Mouse (Mus musculus) NIH3T3 (cell line): ENCODE measurements around the gene Larp6.

Experiments used
- DNase-seq: peaks from one replicate; pipeline ENCODE4 v3.0.0-alpha.2; 2012; ENCODE audit warnings: low read depth

Gene Larp6

DNA sequence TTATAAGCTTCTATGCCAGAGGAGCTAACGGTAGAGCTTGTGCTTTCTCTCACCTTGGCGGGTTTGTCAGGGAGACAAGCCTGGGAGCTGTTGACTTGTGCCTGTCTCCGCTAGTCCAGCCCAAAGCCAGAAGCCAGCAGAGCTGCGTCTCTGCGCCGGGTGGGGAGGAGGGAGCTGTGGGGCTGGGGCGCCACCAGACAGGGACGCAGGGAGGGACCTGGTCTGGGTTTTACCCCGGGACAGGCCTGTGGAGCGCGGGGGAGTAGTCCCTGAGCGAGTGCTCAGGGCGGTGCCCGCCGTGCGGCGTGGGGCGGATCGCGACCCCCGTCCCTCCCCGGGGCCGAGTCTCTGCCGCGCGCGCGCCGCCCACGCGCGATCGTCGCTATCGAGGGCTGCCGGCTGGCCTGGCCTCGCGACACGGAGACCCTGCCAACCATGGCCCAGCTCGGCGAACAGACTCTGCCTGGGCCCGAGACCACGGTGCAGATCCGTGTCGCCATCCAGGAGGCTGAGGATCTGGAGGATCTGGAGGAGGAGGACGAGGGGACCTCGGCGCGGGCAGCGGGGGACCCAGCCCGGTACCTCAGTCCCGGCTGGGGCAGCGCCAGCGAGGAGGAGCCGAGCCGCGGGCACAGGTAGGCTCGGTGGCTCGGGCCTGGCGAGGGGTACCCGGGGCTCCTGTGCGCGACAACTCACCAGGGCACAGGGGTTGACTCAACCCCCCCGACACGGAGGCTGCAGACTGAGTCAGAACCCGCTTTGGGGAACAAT, at the start of gene Larp6:
Gene Larp6 (plus strand): TSS at position 219 of the 771 bp plus-strand sequence.
- peak; percentile 19 for DNase-seq

DNA sequence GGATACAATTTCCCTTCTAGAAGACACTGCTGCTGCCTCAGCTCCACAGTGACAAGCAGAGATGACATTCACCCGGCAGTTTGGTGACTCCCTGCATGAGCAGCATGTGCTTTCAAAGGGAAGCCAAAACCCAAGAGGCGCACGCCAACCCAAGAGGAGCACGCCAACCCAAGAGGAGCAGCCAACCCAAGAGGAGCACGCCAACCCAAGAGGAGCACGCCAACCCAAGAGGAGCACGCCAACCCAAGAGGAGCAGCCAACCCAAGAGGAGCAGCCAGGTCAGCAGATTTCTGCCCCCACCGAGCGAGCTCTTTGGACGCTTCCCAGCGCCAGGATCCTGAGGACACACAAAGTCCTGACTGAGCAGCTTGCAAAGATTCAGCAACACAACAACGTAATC, 48.4 kb upstream of the Larp6 start:
- DNase-seq = no peak

DNA sequence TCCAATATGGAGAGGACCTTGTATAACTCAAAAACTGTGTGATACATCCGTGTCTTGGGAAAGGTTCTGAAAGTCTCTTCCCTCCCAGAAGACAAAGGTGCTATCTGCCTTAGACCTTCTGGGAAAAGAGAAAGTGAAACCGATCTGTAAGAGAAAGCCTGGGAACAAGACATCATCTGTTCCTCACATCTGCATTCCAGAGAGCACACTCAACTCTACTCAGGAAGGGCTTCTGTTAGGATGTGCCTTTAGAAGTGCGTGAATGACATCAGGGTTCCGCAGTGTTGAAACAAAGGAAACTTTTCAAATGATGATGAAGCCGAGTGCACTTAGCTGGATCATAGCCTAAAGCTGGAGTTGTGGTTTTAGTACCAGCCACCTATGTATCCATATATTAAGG, 47.9 kb upstream of the Larp6 start:
- peak; percentile 7 for DNase-seq

DNA sequence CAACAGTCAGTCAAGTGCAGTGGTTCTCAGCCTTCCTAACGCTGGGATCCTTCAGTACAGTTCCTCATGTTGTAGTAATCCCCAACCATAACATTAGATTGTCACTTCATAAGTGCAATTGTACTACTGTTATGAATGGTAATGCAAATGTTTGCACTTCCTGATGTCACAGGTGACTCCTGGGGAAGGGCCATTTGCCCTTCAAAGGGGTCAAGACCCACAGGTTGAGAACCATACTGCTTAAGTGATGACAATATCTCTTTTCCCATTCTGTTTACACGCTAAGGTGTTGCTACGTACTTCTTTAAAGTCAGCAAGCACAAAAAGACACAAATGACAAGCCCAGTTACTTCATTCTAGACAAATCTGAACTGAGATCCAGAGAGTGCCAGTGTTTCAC, 47.3 kb upstream of the Larp6 start:
- DNase-seq = no peak

DNA sequence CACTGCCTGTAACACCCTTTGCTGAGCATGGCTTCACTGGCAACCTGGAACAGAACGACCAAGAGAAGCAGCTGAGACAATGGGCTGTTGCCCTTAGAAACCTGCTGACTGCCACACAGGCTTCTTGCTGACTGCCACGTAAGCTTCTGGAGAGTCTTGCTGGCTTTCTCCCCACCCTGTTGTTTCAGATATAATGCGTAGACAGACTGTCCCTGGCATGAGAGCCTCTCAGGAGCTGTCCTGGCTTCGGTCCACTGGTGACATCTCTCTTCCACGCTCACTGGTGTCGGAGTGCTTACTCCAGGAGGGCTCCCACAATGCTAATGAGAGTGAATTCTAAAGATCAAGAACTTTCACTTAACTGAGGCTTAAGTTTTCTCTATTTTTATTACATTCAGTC, 43.9 kb upstream of the Larp6 start:
- no peak for DNase-seq

DNA sequence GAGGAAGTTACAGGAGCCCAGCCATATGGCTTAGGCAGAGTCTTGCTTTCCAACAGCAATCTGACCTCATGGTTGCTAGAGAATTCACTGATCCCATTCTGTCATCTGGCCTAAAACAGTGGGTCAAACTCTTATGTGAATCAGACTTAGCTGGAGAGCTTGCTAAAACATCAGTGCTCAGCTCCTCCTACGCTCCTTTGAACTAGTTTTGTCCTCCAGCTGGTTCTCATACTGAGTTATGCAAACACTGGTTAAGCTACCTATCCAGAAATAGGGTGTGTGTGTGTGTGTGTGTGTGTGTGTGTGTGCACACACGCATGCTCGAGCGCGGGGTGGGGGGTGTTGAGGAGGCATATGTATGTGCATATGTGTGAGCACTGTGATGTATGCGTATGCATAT, 40.2 kb upstream of the Larp6 start:
- DNase-seq = peak; percentile 12

DNA sequence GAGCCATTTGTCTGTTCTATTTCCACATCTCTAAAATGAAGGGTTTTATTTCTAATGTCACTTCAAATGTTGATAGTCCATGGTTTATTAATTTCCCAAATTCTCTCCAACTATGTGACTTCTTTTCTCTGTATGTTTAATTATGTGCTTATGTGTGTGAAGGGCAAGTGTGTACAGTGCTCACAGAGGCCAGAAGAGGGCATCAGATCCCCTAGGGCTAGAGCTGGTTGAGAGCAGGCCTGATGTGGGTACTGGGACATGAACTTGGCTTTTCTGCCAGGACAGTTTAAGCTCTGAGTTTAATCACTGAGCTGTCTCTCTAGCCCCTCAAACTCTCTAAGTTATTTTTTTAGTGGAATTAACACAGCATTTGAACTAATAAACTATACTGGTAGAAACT, 38.0 kb upstream of the Larp6 start:
- peak; percentile 34 for DNase-seq

DNA sequence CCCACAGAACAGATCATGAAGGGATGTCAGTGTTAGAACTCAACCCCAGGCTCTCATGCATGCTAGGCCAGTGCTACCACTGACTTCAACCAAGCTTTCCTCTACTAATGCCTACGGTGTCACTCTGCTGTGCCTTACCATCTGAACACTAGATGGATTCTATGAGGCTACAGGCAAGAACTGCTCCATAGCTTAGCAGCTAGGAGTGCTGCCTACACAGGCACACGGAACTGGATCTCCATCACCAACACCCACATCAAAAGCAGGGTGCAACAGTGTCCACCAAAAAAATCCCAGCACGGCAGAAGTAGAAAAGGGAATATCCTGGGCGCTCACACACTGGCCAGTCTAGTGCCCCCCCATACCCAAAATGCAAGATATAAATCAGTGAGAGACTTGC, 36.4 kb upstream of the Larp6 start:
- DNase-seq = no peak

DNA sequence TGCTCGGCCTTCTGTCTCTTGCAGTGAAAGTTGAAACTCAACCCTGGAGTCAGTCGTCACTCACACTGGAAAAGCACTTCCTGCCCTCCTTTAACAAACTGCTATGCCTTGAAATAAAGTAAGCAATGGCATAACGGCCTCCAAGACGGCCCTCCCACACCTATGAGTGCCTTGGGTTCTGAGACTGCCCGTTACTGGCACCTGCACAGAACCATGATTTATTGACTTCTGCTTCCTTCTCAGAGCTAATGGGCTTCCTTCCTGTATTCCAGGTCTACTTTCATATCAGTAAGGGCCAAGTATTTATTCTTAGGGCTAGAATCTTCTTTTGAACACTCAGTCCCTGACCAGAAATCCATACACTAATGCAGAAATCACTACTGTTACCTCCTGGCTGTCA, 33.9 kb upstream of the Larp6 start:
- DNase-seq = no peak

DNA sequence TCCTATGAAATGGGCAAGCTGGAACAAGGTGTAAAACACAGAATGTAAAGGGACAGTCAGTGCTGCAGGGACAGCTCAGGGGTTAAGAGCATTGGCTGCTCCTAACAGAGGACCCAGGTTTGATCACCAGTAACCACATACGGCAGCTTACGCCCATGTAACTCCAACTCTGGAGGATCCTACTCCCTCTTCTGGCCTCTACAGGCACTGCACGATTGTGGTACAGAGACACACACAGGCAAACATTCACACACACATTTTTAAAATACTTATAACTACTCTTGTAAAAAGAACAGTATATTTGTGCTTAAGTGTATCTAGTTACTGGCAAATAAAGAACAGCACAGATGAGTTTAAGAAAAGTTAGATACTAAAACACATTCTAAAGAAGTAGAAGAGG, 31.8 kb upstream of the Larp6 start:
- DNase-seq = peak; percentile 8

DNA sequence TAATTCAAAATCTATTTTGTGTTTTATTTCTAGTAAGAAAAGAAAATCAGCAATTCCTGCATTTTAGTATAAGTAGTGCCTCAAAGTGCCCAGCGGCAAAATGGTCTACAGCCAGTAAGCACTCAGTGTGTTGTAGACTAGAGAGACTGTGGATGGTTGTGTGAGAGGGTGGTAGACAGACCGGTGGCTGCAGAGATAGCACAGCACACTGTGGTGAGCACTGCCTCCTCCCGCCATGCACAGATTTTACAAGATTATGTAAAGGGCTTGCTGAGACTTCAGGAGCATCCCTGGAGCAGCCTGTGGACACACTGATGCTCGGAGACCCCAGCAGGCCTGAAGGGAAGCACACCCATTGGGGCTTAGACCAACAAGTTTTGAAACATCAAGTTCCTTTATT, 30.0 kb upstream of the Larp6 start:
- no peak for DNase-seq

DNA sequence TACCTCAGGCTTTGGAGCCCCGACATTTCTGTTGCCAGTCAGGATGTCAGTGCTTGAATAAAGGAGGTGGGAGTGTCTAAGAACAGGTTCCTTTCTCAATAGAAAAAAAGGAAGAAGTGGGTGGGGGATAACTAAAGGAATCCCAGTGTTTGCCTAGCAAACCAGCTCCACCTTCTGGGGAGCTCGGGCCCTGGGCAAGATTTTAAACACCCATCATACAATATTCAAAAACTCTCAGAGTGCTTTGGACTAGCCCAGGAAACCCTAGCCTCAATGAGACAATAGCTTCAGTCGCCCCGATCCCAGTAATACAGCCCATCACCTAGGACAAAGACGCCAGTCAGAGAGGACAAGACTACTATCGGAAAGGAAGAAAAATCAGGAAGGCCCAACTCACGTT, 25.4 kb upstream of the Larp6 start:
- DNase-seq = peak; percentile 74

DNA sequence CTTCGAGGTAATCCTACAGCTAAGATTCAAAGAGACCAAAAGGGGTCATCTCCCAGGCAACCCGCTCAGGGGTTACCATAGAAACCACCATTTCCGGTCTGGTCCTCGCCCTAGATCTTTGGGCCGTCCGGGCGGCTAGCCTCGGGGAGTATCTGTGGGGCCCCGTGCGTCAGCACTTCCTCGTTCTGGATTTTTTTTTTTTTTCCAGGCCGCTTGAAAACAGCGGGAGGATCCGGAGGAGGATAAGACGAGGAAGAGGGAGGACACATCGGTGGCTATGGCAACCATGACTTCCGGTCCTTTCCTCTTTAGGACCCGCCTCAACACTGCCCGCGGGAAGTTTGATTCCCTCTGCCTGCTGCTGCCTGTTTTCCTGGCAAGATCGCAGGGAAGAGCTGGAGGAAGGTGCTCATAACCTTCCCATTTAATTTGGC, 24.9 kb upstream of the Larp6 start, which contains the start of gene Lrrc49:
Gene Lrrc49 (minus strand): TSS at position 268 of the 434 bp plus-strand sequence.
- DNase-seq = peak; percentile 93

DNA sequence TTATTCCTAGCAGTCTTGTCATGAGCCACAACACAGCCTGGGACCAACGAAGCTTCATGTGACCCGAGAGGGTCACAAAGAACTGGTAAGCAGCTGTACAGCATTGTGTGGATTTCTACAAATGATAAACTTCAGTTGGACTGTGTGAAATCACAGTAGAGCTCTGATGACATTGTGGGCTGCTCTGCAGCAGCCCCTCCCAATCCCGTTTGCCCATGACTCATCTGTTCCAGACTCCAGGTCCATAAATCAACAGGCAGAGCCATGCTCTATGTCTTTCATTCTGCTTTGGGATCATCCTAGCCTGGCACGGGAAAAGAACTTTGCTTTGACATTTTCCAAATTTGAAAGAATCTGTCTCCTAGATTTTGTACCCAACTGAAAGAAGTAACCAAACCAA, 20.2 kb upstream of the Larp6 start:
- DNase-seq = peak; percentile 77

DNA sequence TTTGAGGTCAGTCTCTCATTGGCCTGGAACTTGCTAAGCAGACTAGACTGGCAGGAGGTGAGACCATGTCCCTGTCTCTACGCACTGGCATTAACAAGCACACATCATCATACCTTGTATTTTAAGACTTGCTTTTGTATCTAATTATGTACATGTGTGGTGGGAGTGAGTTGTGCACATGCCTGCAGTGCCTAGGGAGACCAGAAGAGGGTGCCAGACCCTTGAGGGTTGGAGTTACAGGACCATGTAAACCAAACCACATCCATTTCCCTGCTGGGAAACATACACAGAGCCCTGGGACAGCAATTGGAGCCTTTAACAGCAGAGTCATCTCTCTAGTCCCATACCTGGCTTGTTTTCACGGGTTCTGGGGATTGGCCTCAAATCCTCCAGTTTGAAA, 18.8 kb upstream of the Larp6 start:
- DNase-seq = peak; percentile 34

DNA sequence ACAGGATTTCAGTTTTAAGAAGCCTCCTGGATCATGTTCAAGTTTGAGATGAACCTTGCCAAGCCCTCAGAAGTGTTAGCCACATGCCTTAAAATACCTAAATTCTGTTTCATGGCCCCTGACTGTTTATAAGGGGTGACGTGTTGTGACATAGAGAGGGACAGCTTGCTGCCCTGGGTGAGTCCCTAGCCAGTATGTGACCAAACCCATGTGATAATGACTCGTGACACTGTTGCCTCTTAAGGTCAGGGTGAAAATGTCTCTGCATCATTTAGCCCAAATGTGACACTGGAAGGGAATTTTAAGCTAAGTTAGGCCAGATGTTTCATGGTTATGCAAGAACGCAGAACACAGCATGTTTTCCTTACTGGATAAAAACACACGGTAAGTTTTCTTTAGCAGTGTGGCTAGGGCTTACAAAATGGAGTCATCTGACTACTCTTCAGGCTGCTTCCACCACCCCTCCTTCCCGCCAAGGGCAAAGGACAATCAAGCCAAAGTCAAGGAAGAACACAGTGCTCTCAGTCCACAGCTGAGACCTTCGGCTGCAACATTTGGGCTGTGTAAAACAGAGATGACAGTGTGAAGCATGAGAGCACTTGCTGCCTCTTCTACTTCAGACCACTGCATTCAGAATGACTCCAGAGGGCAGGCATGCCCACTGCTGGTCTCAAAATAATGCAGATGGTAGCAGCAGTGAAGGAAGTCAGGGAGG, 16.4 kb upstream of the Larp6 start:
- DNase-seq = peak; percentile 69

DNA sequence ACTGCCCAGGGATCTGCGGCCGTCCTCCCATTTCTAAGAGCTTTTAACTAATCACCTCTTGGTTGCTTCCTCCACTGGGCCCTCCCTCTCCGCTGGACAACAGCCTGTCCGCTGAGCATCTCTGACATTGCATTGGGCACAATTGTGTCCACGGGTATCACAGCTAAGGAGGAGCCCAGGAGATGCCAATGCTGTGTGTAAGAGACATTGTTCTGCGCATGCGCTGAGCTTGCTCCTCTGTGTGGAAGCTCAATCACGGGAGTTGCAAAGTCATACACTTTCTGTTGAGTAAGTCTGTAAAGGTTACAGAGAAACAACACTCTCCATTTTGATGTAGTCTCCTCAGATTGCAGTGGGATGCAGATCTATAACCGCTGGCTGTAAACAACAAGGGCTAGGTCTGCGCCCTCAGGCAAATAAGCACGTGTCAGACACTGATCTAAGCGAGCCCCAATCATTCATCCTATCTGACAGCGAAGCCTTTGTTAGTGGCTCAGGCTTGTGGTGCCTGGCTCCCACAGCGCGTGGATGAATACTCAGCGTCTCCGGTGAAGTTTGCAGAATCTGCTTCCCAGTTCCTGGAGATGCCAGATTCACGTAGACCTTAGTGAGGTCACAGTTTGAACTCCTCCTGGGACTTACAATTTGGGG, 13.1 kb upstream of the Larp6 start:
- no peak for DNase-seq

DNA sequence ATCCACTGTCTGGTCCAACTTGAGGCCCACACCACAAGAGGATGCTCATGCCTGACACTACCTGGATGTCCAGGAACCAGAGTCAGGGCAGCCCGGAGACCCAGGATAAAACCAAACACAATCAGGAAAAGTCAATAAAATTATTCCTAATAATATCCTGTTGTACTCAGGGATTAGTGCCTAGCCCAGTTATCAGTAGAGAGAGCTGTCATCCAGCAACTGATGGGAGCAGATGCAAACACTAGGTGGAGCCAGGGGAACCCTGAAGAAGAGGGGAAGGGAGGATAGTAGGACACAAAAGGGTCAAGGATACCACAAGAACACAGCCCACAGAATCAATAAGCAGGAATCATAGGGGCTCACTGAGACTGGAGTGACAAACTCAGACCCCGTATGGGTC, 5.2 kb upstream of the Larp6 start:
- no peak for DNase-seq

DNA sequence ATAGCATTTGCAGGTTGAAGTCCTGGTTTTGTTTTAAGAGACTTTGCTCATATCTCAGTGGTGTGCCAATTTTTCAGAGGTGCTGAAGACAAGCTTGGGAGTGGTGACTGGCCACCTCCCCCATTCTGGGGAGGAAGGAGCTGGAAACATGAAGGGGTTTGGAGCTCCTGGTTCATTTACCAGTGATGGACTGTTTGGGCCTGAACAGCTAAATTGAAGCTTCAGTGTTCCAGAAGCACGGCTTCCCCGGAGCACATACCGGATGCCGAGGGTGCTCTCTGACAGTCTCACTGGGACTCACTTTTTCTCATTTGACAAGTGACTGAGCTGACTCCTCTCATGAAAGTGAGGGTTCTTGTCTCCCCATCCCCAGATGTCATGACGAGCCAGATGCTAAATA, 4.2 kb upstream of the Larp6 start:
- no peak for DNase-seq

DNA sequence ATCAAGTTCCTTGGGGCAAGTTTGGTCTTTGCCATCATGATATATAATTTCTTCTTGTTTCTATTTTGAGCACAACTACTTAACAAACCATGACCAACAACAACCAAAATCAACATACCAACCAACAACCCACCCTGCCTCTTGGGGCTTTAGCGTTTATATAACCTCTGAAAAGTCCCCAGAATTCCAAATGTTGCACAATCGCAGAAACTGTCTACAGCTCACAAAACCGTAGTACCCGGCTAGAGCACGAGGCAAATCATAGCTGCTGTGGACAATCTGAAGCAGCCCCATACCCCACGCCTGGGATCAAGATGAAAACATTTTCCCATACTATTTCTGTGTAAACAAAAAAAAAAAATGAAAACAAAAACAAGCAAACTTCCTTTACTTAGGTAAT, 3.1 kb upstream of the Larp6 start:
- no peak for DNase-seq

DNA sequence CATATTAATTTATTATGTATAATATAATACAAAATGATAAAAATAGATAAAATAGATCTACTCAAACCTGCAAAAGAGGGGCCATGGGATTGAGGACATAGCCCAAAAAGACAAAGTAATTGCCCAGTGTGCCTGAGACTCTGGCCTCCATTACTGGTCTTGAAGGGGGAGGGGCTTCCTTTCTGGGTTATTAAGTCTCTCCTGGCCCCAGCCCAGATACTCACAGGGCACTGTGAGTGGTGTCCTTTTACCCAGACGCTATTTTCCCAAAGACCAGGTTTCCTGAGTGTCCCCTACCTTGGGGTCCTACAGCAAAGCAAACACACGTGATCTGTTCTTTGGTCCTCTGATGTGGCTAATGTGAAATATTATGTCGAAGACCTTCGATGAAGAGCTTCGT, 778 bp upstream of the Larp6 start:
- DNase-seq = no peak

DNA sequence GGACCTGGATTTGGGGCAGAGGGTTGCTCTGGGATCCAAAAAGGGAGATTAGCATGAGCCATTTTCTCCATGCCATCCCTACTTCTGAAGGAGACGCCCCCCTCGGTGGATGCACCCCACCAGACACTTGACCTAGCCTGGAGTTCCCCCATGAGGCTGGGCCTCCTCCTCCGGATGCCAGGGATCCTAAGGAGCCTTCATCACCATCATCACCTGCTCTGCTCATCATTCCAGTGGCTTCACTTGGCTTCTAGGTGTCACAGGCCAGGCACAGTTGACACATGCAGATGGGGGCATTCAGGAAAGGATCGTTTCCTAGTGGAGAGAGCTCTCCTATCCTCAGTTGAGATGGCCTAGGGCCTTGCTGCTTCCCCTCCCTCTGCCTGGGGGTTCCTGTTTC, 827 bp downstream of the Larp6 start:
- no peak for DNase-seq

DNA sequence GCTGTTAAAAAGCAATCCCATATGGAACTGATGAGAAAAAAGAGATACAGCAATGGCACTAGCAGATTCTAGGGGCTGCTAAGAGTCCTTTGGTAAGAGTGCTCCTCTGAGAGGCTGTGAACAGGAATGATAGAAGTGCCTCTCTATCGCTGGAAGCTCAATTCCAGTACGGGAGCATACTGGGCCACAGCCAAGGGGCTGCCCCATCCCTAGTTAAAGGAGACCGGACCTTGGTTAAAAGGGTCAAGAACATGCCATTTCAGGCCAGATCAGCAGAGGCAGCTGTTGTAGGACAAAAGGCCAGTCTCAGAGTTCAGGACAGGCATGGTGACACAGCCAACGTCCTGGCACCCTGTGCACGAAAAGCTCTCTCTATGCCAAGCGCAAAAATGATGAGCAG, 1.4 kb downstream of the Larp6 start:
- no peak for DNase-seq
